Mouse (Mus musculus): Measurements from ENCODE around the gene Trpc4. TPM values are rescaled to one million over a fixed set of nuclear protein-coding genes. Genes with fewer than 3 reads are reported as not detected.

The Trpc4 gene
- polyA plus RNA-seq, 1 experiment from 2014 or later = 0.38 TPM

DNA sequence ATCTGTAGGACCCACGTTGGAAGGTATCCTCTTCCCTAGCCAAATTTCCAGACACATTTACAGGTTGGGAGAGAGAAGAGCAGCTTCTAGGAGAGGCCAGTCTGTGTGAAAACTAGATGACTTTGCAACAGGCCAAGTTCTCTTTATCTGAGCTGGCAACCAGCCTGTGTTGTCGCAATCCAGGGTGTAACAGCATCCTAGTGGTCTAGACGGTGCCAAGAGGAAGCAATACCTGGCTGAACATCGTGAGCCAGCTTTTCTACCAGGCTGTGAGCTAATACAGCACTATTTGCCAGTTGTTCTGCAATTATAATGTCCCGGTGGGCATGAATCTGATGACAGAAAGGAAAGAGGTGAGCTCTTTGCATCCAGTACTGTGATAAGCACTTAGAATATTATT, 83.1 kb downstream of the Trpc4 start:
- H3K27ac ChIP-seq (replicated peaks in 1 of 2; ENCODE audit: control insufficient read depth in 1 of 2, insufficient read depth in 1 of 2, low read depth in 2 of 2, low read length in 2 of 2) = no peak overlapping the region
- H3K4me2 ChIP-seq (ENCODE audit: low read length) = no peak overlapping the region
- no peaks in the 10 kb centered on the region for H3K9me3 ChIP-seq (ENCODE audit: control insufficient read depth, low read length)
- H3K4me3 ChIP-seq (ENCODE audit: control insufficient read depth in 1 of 2, insufficient read depth in 1 of 2, low read depth in 1 of 2, low read length in 2 of 2) = no peak overlapping the region
- H3K9ac ChIP-seq (ENCODE audit: low read length) = no peak overlapping the region
- no peaks in the 10 kb centered on the region for H3K36me3 ChIP-seq (ENCODE audit: control insufficient read depth, insufficient read depth, low read length)
- no peaks in the 10 kb centered on the region for H3K4me1 ChIP-seq (ENCODE audit: control insufficient read depth in 2 of 2, insufficient read depth in 2 of 2, low read length in 2 of 2)
- no peak for ATAC-seq (ENCODE audit: insufficient number of reproducible peaks, insufficient read depth, low FRiP score, low read depth)
- 58% methylated on average over 5 of the region's 5 CpGs for WGBS
- H3K27me3 ChIP-seq (ENCODE audit: control insufficient read depth, insufficient read depth, low read length) = no peaks in the 10 kb centered on the region

DNA sequence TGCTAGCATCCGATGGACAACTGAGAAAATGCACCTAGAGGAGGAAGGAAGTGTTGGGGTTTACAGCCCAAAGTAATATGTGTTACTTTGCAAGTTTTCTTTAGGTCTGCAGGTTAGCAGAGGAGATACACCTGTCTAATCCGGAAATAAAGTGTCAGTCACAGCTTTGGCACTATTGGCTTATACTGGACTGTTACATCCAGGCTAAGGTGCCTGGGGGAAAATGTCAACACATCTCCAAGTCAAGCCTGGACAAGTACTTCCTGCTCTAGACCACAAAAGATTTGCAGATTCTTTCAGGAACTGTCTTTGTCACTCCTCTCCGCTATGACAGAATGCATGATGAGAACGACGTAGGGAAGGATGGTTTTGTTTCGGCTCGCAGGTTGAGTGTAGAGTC, 83.6 kb downstream of the Trpc4 start:
- H3K27ac ChIP-seq (replicated peaks in 1 of 2; ENCODE audit: control insufficient read depth in 1 of 2, insufficient read depth in 1 of 2, low read depth in 2 of 2, low read length in 2 of 2) = no peak overlapping the region
- WGBS = 88% methylated on average over 7 of the region's 7 CpGs
- H3K4me1 ChIP-seq (ENCODE audit: control insufficient read depth in 2 of 2, insufficient read depth in 2 of 2, low read length in 2 of 2) = no peaks in the 10 kb centered on the region
- no peaks in the 10 kb centered on the region for H3K27me3 ChIP-seq (ENCODE audit: control insufficient read depth, insufficient read depth, low read length)
- no peak overlapping the region for H3K4me3 ChIP-seq (ENCODE audit: control insufficient read depth in 1 of 2, insufficient read depth in 1 of 2, low read depth in 1 of 2, low read length in 2 of 2)
- no peak overlapping the region for H3K4me2 ChIP-seq (ENCODE audit: low read length)
- no peaks in the 10 kb centered on the region for H3K36me3 ChIP-seq (ENCODE audit: control insufficient read depth, insufficient read depth, low read length)
- no peak for ATAC-seq (ENCODE audit: insufficient number of reproducible peaks, insufficient read depth, low FRiP score, low read depth)
- H3K9me3 ChIP-seq (ENCODE audit: control insufficient read depth, low read length) = no peaks in the 10 kb centered on the region
- no peak overlapping the region for H3K9ac ChIP-seq (ENCODE audit: low read length)

DNA sequence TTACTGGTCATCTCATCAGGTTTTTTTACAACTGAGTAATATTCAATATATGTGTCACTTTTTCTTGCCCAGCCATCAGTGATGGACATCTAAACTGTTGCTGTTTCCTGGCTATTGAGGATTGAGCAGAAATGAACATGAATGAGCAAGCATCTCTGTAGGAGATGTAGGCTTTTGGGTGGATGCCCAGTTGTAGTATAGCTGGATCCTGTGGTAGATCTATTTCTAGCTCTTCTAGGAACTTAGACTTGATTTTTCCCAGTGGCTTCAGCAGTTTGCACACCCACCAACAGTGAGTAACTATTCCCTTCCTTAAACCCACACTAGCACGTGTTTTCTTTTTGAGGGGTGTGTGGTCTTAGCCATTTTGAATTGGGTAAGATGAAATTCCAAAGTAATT, 87.3 kb downstream of the Trpc4 start:
- no peak for ATAC-seq (ENCODE audit: insufficient number of reproducible peaks, insufficient read depth, low FRiP score, low read depth)
- WGBS = 58% methylated on average over 1 of the region's 1 CpGs

DNA sequence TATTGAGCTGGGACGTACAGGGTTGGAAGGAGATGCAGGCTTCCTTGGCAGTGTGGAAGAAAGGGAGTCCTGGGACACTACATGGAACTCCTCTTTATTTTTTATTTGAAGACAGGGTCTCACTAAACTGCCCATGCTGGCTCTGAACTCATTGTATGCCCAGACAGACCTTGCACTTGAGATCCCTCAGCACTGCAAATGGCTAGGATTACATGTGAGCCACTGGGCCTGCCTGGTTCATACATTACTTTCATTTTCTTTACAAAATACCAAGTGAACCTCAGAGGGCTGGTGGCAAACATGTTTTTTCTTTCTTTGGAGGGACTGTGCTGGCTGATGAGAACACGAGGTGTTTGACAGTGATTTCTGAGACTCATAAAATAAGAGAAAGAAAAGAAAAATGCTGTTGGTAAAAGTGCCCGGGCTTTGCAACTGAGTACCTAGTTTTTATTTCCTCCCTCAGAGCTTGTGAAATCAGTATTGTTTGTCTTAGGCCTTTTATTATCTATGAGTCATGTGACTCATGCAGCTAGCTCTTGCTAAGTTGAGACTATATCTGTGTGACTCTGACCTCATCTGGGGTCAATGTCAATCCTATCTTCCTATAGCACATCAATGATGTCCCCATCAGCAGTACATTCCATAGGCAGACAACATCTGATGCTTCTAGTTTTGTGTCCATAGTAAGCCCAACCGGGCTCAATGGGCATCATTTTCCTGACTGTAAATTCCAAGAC, 89.1 kb downstream of the Trpc4 start:
- Histone ChIP-seq H3K9me3 (ENCODE audit: control insufficient read depth, low read length) (no peaks in the 10 kb centered on the region), H3K36me3 (ENCODE audit: control insufficient read depth, insufficient read depth, low read length) (no peaks in the 10 kb centered on the region), H3K27ac (replicated peaks in 1 of 2; ENCODE audit: control insufficient read depth in 1 of 2, insufficient read depth in 1 of 2, low read depth in 2 of 2, low read length in 2 of 2) (no peak overlapping the region), H3K9ac (ENCODE audit: low read length) (no peak overlapping the region), H3K27me3 (ENCODE audit: control insufficient read depth, insufficient read depth, low read length) (no peaks in the 10 kb centered on the region), H3K4me3 (ENCODE audit: control insufficient read depth in 1 of 2, insufficient read depth in 1 of 2, low read depth in 1 of 2, low read length in 2 of 2) (no peak overlapping the region), H3K4me1 (ENCODE audit: control insufficient read depth in 2 of 2, insufficient read depth in 2 of 2, low read length in 2 of 2) (no peaks in the 10 kb centered on the region), H3K4me2 (ENCODE audit: low read length) (no peak overlapping the region)
- ATAC-seq (ENCODE audit: insufficient number of reproducible peaks, insufficient read depth, low FRiP score, low read depth) = no peak
- 74% methylated on average over 4 of the region's 4 CpGs for WGBS

More for the DNA sequence above, 87.3 kb downstream of the Trpc4 start:
- H3K36me3 ChIP-seq (ENCODE audit: control insufficient read depth, insufficient read depth, low read length) = no peaks in the 10 kb centered on the region
- H3K4me2 ChIP-seq (ENCODE audit: low read length) = no peak overlapping the region
- H3K4me3 ChIP-seq (ENCODE audit: control insufficient read depth in 1 of 2, insufficient read depth in 1 of 2, low read depth in 1 of 2, low read length in 2 of 2) = no peak overlapping the region
- H3K27me3 ChIP-seq (ENCODE audit: control insufficient read depth, insufficient read depth, low read length) = no peaks in the 10 kb centered on the region
- H3K9ac ChIP-seq (ENCODE audit: low read length) = no peak overlapping the region
- no peaks in the 10 kb centered on the region for H3K4me1 ChIP-seq (ENCODE audit: control insufficient read depth in 2 of 2, insufficient read depth in 2 of 2, low read length in 2 of 2)
- H3K27ac ChIP-seq (replicated peaks in 1 of 2; ENCODE audit: control insufficient read depth in 1 of 2, insufficient read depth in 1 of 2, low read depth in 2 of 2, low read length in 2 of 2) = no peak overlapping the region
- no peaks in the 10 kb centered on the region for H3K9me3 ChIP-seq (ENCODE audit: control insufficient read depth, low read length)

DNA sequence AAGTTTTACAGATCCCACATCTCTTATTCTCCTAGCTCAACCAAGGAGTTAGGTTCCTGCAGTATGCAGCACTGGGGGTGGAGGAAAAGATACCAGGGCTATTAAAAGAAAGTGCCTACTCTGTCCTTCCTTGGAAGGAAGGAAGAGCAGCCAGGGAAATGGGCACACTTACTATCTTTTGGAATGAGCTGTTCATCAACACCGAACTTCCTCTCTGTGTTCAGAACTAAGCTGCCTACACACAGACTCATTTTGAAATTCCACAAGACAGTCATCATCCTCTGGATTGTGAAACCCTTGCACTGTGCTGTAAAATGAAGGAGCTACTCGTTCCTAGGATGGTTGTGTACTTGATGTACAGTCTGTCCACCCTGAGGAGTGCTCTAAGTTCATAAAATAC, 90.6 kb downstream of the Trpc4 start:
- no peaks in the 10 kb centered on the region for H3K27me3 ChIP-seq (ENCODE audit: control insufficient read depth, insufficient read depth, low read length)
- no peak overlapping the region for H3K27ac ChIP-seq (replicated peaks in 1 of 2; ENCODE audit: control insufficient read depth in 1 of 2, insufficient read depth in 1 of 2, low read depth in 2 of 2, low read length in 2 of 2)
- H3K36me3 ChIP-seq (ENCODE audit: control insufficient read depth, insufficient read depth, low read length) = no peaks in the 10 kb centered on the region
- no peaks in the 10 kb centered on the region for H3K9me3 ChIP-seq (ENCODE audit: control insufficient read depth, low read length)
- H3K4me1 ChIP-seq (ENCODE audit: control insufficient read depth in 2 of 2, insufficient read depth in 2 of 2, low read length in 2 of 2) = no peaks in the 10 kb centered on the region
- no peak for ATAC-seq (ENCODE audit: insufficient number of reproducible peaks, insufficient read depth, low FRiP score, low read depth)
- no peak overlapping the region for H3K9ac ChIP-seq (ENCODE audit: low read length)
- WGBS = 52% methylated on average over 2 of the region's 2 CpGs
- no peak overlapping the region for H3K4me2 ChIP-seq (ENCODE audit: low read length)
- no peak overlapping the region for H3K4me3 ChIP-seq (ENCODE audit: control insufficient read depth in 1 of 2, insufficient read depth in 1 of 2, low read depth in 1 of 2, low read length in 2 of 2)

DNA sequence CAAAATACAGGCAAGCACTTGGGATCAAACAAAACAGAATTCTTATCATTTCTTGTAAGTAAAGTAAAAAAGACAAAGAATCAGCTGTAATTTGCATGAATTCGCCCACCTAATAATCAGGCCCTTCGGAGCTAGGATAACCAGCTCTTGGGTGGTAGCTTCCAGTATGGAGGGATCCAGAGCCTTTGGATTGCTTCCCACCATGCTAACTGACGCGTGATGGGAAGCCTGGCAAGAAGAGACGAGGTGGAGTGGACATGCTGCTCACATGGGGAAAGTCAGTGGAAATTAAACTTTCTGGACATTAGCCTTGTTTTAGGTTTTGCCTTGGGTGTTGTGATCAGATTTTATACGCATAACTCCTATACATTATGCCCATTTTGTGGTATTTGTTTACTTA, 93.5 kb downstream of the Trpc4 start:
- no peak overlapping the region for H3K4me3 ChIP-seq (ENCODE audit: control insufficient read depth in 1 of 2, insufficient read depth in 1 of 2, low read depth in 1 of 2, low read length in 2 of 2)
- ATAC-seq (ENCODE audit: insufficient number of reproducible peaks, insufficient read depth, low FRiP score, low read depth) = no peak
- no peak overlapping the region for H3K4me2 ChIP-seq (ENCODE audit: low read length)
- no peaks in the 10 kb centered on the region for H3K4me1 ChIP-seq (ENCODE audit: control insufficient read depth in 2 of 2, insufficient read depth in 2 of 2, low read length in 2 of 2)
- H3K9me3 ChIP-seq (ENCODE audit: control insufficient read depth, low read length) = no peaks in the 10 kb centered on the region
- no peaks in the 10 kb centered on the region for H3K27me3 ChIP-seq (ENCODE audit: control insufficient read depth, insufficient read depth, low read length)
- H3K27ac ChIP-seq (replicated peaks in 1 of 2; ENCODE audit: control insufficient read depth in 1 of 2, insufficient read depth in 1 of 2, low read depth in 2 of 2, low read length in 2 of 2) = no peak overlapping the region
- no peaks in the 10 kb centered on the region for H3K36me3 ChIP-seq (ENCODE audit: control insufficient read depth, insufficient read depth, low read length)
- H3K9ac ChIP-seq (ENCODE audit: low read length) = no peak overlapping the region
- WGBS = 84% methylated on average over 6 of the region's 6 CpGs

DNA sequence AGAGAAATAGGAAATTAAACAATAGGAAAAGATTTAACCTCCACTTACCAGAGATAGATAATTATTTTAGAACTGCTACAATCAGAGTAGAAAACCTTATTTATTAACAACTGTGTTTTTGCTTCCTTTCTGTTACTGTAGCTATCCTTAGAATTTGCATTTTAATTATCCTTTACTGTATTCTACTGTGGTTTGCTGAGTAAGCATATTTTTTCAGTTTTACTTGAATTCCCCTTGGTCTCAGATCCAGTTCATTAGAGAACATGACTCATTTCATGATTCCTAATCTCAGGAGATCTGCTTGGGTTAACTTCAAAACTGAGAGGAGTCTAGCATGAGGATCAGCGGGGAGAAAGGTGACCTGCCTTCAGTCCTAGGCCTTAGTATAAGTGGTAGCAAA, 111.1 kb downstream of the Trpc4 start:
- Histone ChIP-seq H3K4me1 (ENCODE audit: control insufficient read depth in 2 of 2, insufficient read depth in 2 of 2, low read length in 2 of 2) (no peaks in the 10 kb centered on the region), H3K27me3 (ENCODE audit: control insufficient read depth, insufficient read depth, low read length) (no peaks in the 10 kb centered on the region), H3K4me2 (ENCODE audit: low read length) (no peak overlapping the region), H3K27ac (replicated peaks in 1 of 2; ENCODE audit: control insufficient read depth in 1 of 2, insufficient read depth in 1 of 2, low read depth in 2 of 2, low read length in 2 of 2) (no peak overlapping the region), H3K9ac (ENCODE audit: low read length) (no peak overlapping the region), H3K4me3 (ENCODE audit: control insufficient read depth in 1 of 2, insufficient read depth in 1 of 2, low read depth in 1 of 2, low read length in 2 of 2) (no peak overlapping the region), H3K9me3 (ENCODE audit: control insufficient read depth, low read length) (no peaks in the 10 kb centered on the region), H3K36me3 (ENCODE audit: control insufficient read depth, insufficient read depth, low read length) (no peaks in the 10 kb centered on the region)
- 91% methylated on average over 1 of the region's 1 CpGs for WGBS
- ATAC-seq (ENCODE audit: insufficient number of reproducible peaks, insufficient read depth, low FRiP score, low read depth) = no peak

DNA sequence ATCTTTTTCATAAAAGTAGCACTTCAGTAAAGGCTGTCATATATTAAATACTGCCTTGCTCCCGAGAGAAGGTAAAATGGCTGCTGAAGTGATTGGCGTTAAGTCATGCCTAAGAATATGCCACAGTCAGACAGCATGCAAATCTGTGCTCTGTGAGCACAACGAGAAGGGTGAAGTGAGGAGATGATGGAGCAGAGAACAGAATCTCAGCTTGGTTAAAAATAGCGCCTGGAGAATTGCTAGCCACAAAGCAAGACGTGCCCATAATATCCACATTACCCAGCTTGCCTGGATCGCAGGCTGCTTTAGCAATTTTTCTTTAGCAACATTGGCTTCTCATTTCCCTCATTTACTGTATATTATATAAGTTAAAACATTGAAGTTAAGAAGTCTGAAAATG, 113.3 kb downstream of the Trpc4 start:
- Histone ChIP-seq H3K27me3 (ENCODE audit: control insufficient read depth, insufficient read depth, low read length) (no peaks in the 10 kb centered on the region), H3K9ac (ENCODE audit: low read length) (no peak overlapping the region), H3K4me1 (ENCODE audit: control insufficient read depth in 2 of 2, insufficient read depth in 2 of 2, low read length in 2 of 2) (peaks cover 1 to 7% of the 10 kb centered on the region in 2 experiments), H3K4me3 (ENCODE audit: control insufficient read depth in 1 of 2, insufficient read depth in 1 of 2, low read depth in 1 of 2, low read length in 2 of 2) (no peak overlapping the region), H3K36me3 (ENCODE audit: control insufficient read depth, insufficient read depth, low read length) (no peaks in the 10 kb centered on the region), H3K27ac (replicated peaks in 1 of 2; ENCODE audit: control insufficient read depth in 1 of 2, insufficient read depth in 1 of 2, low read depth in 2 of 2, low read length in 2 of 2) (no peak overlapping the region), H3K4me2 (ENCODE audit: low read length) (no peak overlapping the region), H3K9me3 (ENCODE audit: control insufficient read depth, low read length) (no peaks in the 10 kb centered on the region)
- no peak for ATAC-seq (ENCODE audit: insufficient number of reproducible peaks, insufficient read depth, low FRiP score, low read depth)
- 30% methylated on average over 6 of the region's 6 CpGs for WGBS

All from heart, embryonic 14.5 days (tissue).